Mouse (Mus musculus): ENCODE results near the gene Dhrs3. TPM values are rescaled to one million over a fixed set of nuclear protein-coding genes. Genes with fewer than 3 reads are reported as not detected.

Gene Dhrs3
- polyA plus RNA-seq, 1 experiment from 2014 or later = 42.9 TPM

DNA sequence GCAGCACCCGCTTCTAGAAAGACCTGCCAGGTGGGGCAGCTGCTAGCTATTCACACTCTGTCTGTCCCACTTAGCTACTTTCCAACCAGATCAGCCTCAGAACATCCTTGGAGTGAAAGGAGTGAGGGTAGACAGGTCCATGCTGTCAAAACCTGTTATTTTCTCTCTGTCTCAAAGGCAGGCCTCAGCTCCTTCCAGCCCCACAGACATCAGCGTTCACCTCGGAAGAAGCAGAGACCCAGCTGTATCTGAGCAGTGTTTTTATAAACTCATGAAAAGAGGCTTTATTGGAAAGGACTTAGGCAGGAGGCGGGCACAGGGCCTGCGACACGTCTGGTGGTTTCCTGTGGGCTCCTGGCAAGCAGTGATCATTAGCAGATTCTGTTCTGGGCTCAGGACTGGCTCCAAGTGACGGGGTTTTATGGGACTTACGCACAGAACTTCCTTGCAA, 9.7 kb upstream of the Dhrs3 start:
- WGBS = 58% methylated on average over 8 of the region's 8 CpGs
- no peaks in the 10 kb centered on the region for H3K36me3 ChIP-seq (ENCODE audit: control insufficient read depth, insufficient read depth, low read length)
- no peaks in the 10 kb centered on the region for H3K9me3 ChIP-seq (ENCODE audit: control insufficient read depth, low read length)
- no peak overlapping the region for H3K4me2 ChIP-seq
- no peaks in the 10 kb centered on the region for H3K4me1 ChIP-seq (replicated peaks; ENCODE audit: control insufficient read depth, insufficient read depth, low read length)
- DNase-seq (ENCODE audit: low spot score) = no peak
- no peak for ATAC-seq (replicated peaks; ENCODE audit: low FRiP score)
- no peak overlapping the region for H3K9ac ChIP-seq (ENCODE audit: low read depth, low read length)
- no peaks in the 10 kb centered on the region for H3K27me3 ChIP-seq (replicated peaks; ENCODE audit: control insufficient read depth, insufficient read depth, low read length)
- no peak overlapping the region for H3K4me3 ChIP-seq (ENCODE audit: low read depth, low read length)
- H3K27ac ChIP-seq (ENCODE audit: low read depth, low read length) = no peak overlapping the region

DNA sequence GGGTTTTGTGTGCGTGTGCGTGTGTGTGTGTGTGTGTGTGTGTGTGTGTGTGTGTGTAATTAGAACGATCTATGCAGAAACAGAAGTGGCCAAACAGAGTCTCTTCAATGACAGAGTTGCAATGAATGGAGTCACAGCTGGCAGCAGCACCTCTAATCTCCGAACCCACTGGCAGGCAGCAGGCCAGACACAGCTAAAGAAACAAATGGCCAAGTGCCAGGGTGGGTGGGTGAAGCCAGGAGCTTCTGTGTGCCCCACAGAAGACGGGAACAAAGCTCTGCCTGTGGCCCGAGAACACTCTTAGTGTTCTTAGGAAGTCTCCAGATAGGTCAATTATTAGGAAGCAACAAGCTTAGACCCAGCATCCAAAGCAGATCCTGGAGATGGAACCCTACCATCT, 6.2 kb upstream of the Dhrs3 start:
- no peaks in the 10 kb centered on the region for H3K27me3 ChIP-seq (replicated peaks; ENCODE audit: control insufficient read depth, insufficient read depth, low read length)
- DNase-seq (ENCODE audit: low spot score) = no peak
- no peak overlapping the region for H3K4me3 ChIP-seq (ENCODE audit: low read depth, low read length)
- no peaks in the 10 kb centered on the region for H3K36me3 ChIP-seq (ENCODE audit: control insufficient read depth, insufficient read depth, low read length)
- H3K9ac ChIP-seq (ENCODE audit: low read depth, low read length) = no peak overlapping the region
- no peak overlapping the region for H3K4me2 ChIP-seq
- no peak for ATAC-seq (replicated peaks; ENCODE audit: low FRiP score)
- H3K9me3 ChIP-seq (ENCODE audit: control insufficient read depth, low read length) = no peaks in the 10 kb centered on the region
- 67% methylated on average over 6 of the region's 6 CpGs for WGBS
- H3K27ac ChIP-seq (ENCODE audit: low read depth, low read length) = no peak overlapping the region
- peaks cover 5% of the 10 kb centered on the region; the same call in 1 of the 2 replicates for H3K4me1 ChIP-seq (replicated peaks; ENCODE audit: control insufficient read depth, insufficient read depth, low read length)

DNA sequence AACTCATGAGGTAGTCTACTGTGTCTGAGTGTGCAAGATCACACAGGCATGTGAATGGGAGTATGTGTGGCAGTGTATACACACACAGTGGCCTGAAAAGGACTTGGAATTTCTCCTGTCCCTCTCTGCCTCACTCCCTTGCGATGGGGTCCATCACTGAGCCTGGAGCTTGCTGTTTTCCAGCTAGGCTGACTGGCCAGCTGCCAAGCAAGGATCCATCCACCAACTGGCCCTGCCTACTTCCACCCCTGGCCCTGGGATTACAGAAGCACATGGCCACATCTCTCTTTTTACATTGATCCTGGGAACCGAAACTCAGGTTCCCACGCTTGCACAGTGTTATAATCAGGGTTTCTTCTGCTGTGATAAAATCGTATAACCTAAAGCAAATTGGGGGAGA, 3.9 kb upstream of the Dhrs3 start:
- H3K9ac ChIP-seq (ENCODE audit: low read depth, low read length) = no peak overlapping the region
- ATAC-seq (replicated peaks; ENCODE audit: low FRiP score) (no peak), DNase-seq (ENCODE audit: low spot score) (no peak)
- no peak overlapping the region for H3K4me2 ChIP-seq
- no peak overlapping the region for H3K27ac ChIP-seq (ENCODE audit: low read depth, low read length)
- H3K4me1 ChIP-seq (replicated peaks; ENCODE audit: control insufficient read depth, insufficient read depth, low read length) = peaks cover 16% of the 10 kb centered on the region
- 82% methylated on average over 4 of the region's 4 CpGs for WGBS
- no peak overlapping the region for H3K4me3 ChIP-seq (ENCODE audit: low read depth, low read length)
- peaks cover 7% of the 10 kb centered on the region for H3K27me3 ChIP-seq (replicated peaks; ENCODE audit: control insufficient read depth, insufficient read depth, low read length)
- no peaks in the 10 kb centered on the region for H3K9me3 ChIP-seq (ENCODE audit: control insufficient read depth, low read length)
- H3K36me3 ChIP-seq (ENCODE audit: control insufficient read depth, insufficient read depth, low read length) = no peaks in the 10 kb centered on the region

DNA sequence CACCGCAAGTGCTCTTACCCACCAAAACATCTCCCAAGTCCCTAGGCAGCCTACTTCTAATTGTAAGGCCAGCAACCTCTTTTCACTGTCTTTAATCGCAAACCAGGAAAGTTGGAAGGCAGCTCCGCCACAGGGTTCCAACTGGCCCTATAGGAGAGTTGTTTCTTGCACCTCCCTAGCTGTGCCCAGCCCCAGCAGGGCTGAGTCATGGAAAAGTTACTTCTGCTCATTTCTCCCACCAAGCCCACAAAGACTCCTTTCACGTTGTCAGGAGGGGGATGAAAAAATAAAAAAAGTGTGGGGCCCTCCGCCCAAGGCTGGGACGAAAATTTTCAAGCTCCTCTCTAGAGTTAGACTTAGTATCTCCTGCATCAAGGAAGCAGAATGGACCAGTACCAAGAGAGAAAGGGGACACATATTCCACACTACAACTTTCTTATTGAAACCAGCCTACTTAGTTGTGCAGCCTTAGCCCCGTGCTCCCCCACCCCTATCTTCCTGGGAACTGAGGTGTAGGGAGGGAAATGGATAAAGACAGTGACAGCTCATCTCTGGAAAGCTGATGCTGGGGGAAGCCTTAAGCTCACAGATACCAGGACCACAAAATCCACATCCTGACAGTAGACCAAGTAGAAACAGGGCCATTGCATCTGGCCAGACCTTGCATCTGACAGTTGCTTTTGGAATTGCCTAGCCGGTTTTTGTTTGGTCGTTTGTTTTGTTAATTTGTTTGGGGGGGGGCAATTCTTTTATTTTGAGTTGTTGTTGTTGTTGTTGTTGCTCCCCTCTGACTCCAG, 2.9 kb upstream of the Dhrs3 start:
- Histone ChIP-seq H3K27ac (ENCODE audit: low read depth, low read length) (peak overlapping the region; percentile 23; the same call in 1 of the 2 replicates), H3K9ac (ENCODE audit: low read depth, low read length) (no peak overlapping the region), H3K9me3 (ENCODE audit: control insufficient read depth, low read length) (no peaks in the 10 kb centered on the region), H3K4me3 (ENCODE audit: low read depth, low read length) (no peak overlapping the region), H3K4me2 (no peak overlapping the region), H3K36me3 (ENCODE audit: control insufficient read depth, insufficient read depth, low read length) (no peaks in the 10 kb centered on the region), H3K27me3 (replicated peaks; ENCODE audit: control insufficient read depth, insufficient read depth, low read length) (peaks cover 16% of the 10 kb centered on the region), H3K4me1 (replicated peaks; ENCODE audit: control insufficient read depth, insufficient read depth, low read length) (peaks cover 21% of the 10 kb centered on the region)
- WGBS = 75% methylated on average over 9 of the region's 9 CpGs
- no peak for ATAC-seq (replicated peaks; ENCODE audit: low FRiP score)
- no peak for DNase-seq (ENCODE audit: low spot score)

DNA sequence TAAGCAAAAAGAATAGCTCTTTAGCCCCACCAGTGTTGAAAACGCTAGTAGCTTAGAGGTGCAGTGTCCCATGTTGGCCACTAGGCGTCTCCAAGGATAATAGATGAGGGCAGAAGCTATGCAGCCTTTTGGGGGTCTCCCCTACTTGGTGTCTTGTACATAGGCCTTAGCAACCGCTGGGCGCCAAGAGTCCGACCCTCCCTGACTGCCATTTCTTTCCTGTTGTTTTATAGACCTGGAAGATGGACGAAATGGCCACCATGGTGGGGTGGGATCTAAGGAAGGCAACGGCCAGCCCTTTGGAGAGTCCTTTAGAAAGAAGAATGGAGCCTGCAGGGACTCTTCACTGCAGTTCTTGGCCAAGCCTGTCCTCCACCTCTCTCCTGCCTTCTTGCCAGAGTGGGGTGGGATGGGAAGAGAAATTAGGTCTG, 1.9 kb upstream of the Dhrs3 start:
- Histone ChIP-seq H3K4me3 (ENCODE audit: low read depth, low read length) (no peak overlapping the region), H3K36me3 (ENCODE audit: control insufficient read depth, insufficient read depth, low read length) (no peaks in the 10 kb centered on the region), H3K27me3 (replicated peaks; ENCODE audit: control insufficient read depth, insufficient read depth, low read length) (peaks cover 18% of the 10 kb centered on the region), H3K4me2 (peak overlapping the region; percentile 89), H3K9ac (ENCODE audit: low read depth, low read length) (no peak overlapping the region), H3K27ac (ENCODE audit: low read depth, low read length) (peak overlapping the region; percentile 65; the same call in 1 of the 2 replicates), H3K4me1 (replicated peaks; ENCODE audit: control insufficient read depth, insufficient read depth, low read length) (peaks cover 21% of the 10 kb centered on the region), H3K9me3 (ENCODE audit: control insufficient read depth, low read length) (no peaks in the 10 kb centered on the region)
- DNase-seq (ENCODE audit: low spot score) (peak; percentile 63), ATAC-seq (replicated peaks; ENCODE audit: low FRiP score) (peak; percentile 38)
- WGBS = 12% methylated on average over 7 of the region's 7 CpGs

DNA sequence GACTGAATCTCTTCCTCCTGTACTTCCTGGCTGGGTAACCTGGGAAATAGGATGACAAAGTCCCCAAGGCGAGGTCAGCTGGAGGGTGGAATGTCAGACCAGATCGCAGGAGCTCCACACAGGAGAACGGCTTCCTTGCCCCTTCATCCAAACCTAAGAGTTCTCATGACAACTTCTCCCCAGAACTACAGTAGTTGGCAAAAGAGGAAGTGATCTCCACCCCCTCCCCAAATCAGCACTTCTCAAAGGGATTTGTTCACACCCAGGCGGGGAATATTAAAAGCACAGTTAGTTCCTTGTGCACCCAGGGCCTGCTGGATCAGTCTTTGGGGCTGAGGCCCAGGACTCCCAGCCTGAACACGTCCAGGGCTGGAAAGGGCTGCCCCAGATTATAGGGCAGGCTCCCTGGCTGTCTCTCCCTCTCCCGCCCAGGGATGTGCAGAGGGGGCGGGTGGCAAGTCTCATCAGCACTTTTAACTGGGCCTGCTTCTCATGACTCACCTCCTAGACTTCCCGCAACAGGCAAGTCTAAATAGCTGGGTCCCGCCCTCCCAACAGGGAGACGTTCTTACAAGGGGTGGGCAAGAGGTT, 1.4 kb upstream of the Dhrs3 start:
- no peaks in the 10 kb centered on the region for H3K9me3 ChIP-seq (ENCODE audit: control insufficient read depth, low read length)
- peak overlapping the region; percentile 89 for H3K4me2 ChIP-seq
- H3K36me3 ChIP-seq (ENCODE audit: control insufficient read depth, insufficient read depth, low read length) = no peaks in the 10 kb centered on the region
- 28% methylated on average over 10 of the region's 10 CpGs for WGBS
- H3K4me3 ChIP-seq (ENCODE audit: low read depth, low read length) = 0 out of 2 replicates have a peak overlapping the region, but pooled peaks have one; percentile 63
- ATAC-seq (replicated peaks; ENCODE audit: low FRiP score) = peak; percentile 6; the same call in 1 of the 2 replicates
- peaks cover 18% of the 10 kb centered on the region for H3K27me3 ChIP-seq (replicated peaks; ENCODE audit: control insufficient read depth, insufficient read depth, low read length)
- peaks cover 21% of the 10 kb centered on the region for H3K4me1 ChIP-seq (replicated peaks; ENCODE audit: control insufficient read depth, insufficient read depth, low read length)
- no peak for DNase-seq (ENCODE audit: low spot score)
- no peak overlapping the region for H3K9ac ChIP-seq (ENCODE audit: low read depth, low read length)
- peak overlapping the region; percentile 65 for H3K27ac ChIP-seq (ENCODE audit: low read depth, low read length)

DNA sequence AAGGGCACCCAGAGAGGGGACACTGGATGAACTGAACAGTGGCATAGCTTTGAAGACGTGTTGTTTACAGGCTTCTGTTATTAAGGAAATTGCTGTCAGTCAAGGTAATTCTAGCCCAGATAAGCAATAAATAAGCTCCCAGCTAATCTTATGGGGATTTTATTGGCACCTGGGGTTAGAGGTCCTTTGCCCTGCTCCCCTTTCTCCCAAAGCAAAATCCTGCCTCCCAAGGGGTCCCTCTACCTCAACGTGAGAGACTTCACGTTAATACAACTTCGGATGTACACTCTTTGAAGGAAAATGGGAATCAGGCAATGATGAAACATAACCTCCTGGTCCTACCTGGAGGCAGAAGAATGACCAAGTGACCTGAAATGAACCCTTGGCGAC, 889 bp upstream of the Dhrs3 start:
- H3K27ac ChIP-seq (ENCODE audit: low read depth, low read length) = peak overlapping the region; percentile 65
- peak overlapping the region; percentile 68 for H3K9ac ChIP-seq (ENCODE audit: low read depth, low read length)
- no peaks in the 10 kb centered on the region for H3K36me3 ChIP-seq (ENCODE audit: control insufficient read depth, insufficient read depth, low read length)
- no peak for ATAC-seq (replicated peaks; ENCODE audit: low FRiP score)
- 10% methylated on average over 5 of the region's 5 CpGs for WGBS
- no peaks in the 10 kb centered on the region for H3K9me3 ChIP-seq (ENCODE audit: control insufficient read depth, low read length)
- peak overlapping the region; percentile 63 for H3K4me3 ChIP-seq (ENCODE audit: low read depth, low read length)
- H3K4me2 ChIP-seq = peak overlapping the region; percentile 89
- H3K27me3 ChIP-seq (replicated peaks; ENCODE audit: control insufficient read depth, insufficient read depth, low read length) = peaks cover 18% of the 10 kb centered on the region
- no peak for DNase-seq (ENCODE audit: low spot score)
- peaks cover 21% of the 10 kb centered on the region for H3K4me1 ChIP-seq (replicated peaks; ENCODE audit: control insufficient read depth, insufficient read depth, low read length)

DNA sequence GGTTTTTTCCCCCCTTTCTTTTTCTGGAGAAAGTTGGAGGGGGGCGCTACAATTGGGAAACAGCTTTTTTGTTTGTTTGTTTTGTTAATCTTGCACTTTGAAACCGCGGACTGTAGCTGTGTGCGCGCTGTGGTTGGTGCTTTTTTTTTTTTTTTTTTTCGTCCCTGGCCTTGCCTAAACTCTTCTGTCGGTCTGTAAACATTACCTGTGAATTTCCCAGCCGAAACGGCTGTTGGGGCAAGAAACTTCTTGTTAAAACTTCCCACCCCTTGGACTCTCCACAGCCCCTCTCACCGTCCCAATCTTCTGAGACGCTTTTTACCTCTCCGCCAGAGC, 278 bp downstream of the Dhrs3 start:
- H3K36me3 ChIP-seq (ENCODE audit: control insufficient read depth, insufficient read depth, low read length) = no peaks in the 10 kb centered on the region
- H3K9me3 ChIP-seq (ENCODE audit: control insufficient read depth, low read length) = no peaks in the 10 kb centered on the region
- H3K4me1 ChIP-seq (replicated peaks; ENCODE audit: control insufficient read depth, insufficient read depth, low read length) = peaks cover 28% of the 10 kb centered on the region
- H3K4me2 ChIP-seq = peak overlapping the region; percentile 89
- peaks cover 18% of the 10 kb centered on the region for H3K27me3 ChIP-seq (replicated peaks; ENCODE audit: control insufficient read depth, insufficient read depth, low read length)
- peak overlapping the region; percentile 63 for H3K4me3 ChIP-seq (ENCODE audit: low read depth, low read length)
- H3K9ac ChIP-seq (ENCODE audit: low read depth, low read length) = peak overlapping the region; percentile 68
- WGBS = 1% methylated on average over 12 of the region's 12 CpGs
- H3K27ac ChIP-seq (ENCODE audit: low read depth, low read length) = peak overlapping the region; percentile 65
- ATAC-seq (replicated peaks; ENCODE audit: low FRiP score) (no peak), DNase-seq (ENCODE audit: low spot score) (no peak)
